Mouse (Mus musculus): ENCODE measurements around the gene Bub1b.

DNA sequence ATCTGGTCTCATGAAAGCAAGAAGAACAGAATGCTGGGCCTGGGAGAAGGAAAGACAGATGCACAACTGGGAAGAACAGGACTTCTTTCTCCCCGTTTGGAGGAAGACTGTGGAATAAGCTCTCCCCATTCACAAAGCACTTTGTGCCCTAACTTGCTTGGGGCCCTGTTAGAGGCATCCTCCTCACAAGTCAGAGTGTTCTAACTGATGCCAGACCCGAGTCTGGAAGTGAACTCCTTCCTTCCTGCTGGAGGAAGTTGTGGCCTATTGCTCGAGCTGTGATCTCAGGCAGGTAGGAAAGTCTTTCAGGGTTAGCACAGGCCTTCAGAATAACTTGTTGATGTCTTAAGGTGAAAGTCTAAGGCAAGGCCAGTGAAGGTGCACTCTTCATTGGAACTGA lies 44.9 kb downstream of the Bub1b start:
- TF ChIP-seq CTCF (conservative IDR thresholded peaks at IDR 0.05; ENCODE audit: insufficient read depth, insufficient read length, low read depth, low read length) (no peak), POLR2A (IDR thresholded peaks at IDR 0.05; ENCODE audit: low read depth, low read length) (no peak)
